Comparison of ENCODE assay signal across 10 mouse cellular contexts in genomic region chr4:137679979-137680550, GRCm38 (mm10). TPM values are rescaled to one million over a fixed set of nuclear protein-coding genes. Genes with fewer than 3 reads are reported as not detected.
A peak's percentile ranks its signal among the peaks of the same experiment; 100 is the strongest.
DNase-seq lines count a peak whose midpoint lies in the region; ATAC-seq and TF ChIP-seq lines count a peak whose summit lies in the region.
"Had no signal": no experiment of that assay in that cellular context is flagged by ENCODE, and none has a peak within 500 bp of the region (broad histone marks: within the 10 kb centered on the region; RNA-seq: fewer than 3 reads in every experiment).

No protein-coding gene starts in this region.

- peaks cover 82% of the 10 kb centered on the region for H3K27me3 ChIP-seq in hindbrain, embryonic 10.5 days (ENCODE audit: insufficient read depth, poor library complexity, severe bottlenecking)
- peaks cover 58% of the 10 kb centered on the region for H3K27me3 ChIP-seq in hindbrain, embryonic 12.5 days
- no peaks in the 10 kb centered on the region for H3K27me3 ChIP-seq in hindbrain, embryonic 16.5 days (replicated peaks; ENCODE audit: control insufficient read depth, insufficient read depth, low read length)
- no peaks in the 10 kb centered on the region for H3K27me3 ChIP-seq in stomach, postnatal 0 days (ENCODE audit: control insufficient read depth, insufficient read depth, low read length)

- H3K4me3 ChIP-seq in hindbrain, embryonic 10.5 days = no peak overlapping the region
- no peak overlapping the region for H3K4me3 ChIP-seq in hindbrain, embryonic 12.5 days
- no peak overlapping the region for H3K4me3 ChIP-seq in hindbrain, embryonic 16.5 days (ENCODE audit: low read length)
- no peak overlapping the region for H3K4me3 ChIP-seq in stomach, postnatal 0 days (ENCODE audit: low read depth, low read length)

- DNase-seq in hindbrain, embryonic 10.5 days (ENCODE audit: low spot score) = no peak
- DNase-seq in right cerebral cortex, postnatal 10 days (ENCODE audit: low spot score in 2 of 2) = peak; percentile 84
- no peak for DNase-seq in right cerebral cortex, adult 2 months (ENCODE audit: low spot score in 2 of 2)
- no peak for DNase-seq in stomach, postnatal 0 days (ENCODE audit: low spot score)
- no peak for DNase-seq in kidney, adult 11 months
- DNase-seq: gastrocnemius, postnatal 25 days; lung, postnatal 36 days had no signal

- H3K4me2 ChIP-seq in hindbrain, embryonic 12.5 days (replicated peaks) = no peak overlapping the region
- H3K4me2 ChIP-seq in hindbrain, embryonic 16.5 days (ENCODE audit: low read length) = no peak overlapping the region
- no peak overlapping the region for H3K4me2 ChIP-seq in stomach, postnatal 0 days (replicated peaks; ENCODE audit: low read depth)

- peak overlapping the region; percentile 72 for H3K27ac ChIP-seq in hindbrain, embryonic 10.5 days
- H3K27ac ChIP-seq in hindbrain, embryonic 12.5 days = no peak overlapping the region; the same call in 1 of the 2 replicates
- H3K27ac ChIP-seq in hindbrain, embryonic 16.5 days (ENCODE audit: low read depth, low read length) = peak overlapping the region; percentile 73
- H3K27ac ChIP-seq in stomach, postnatal 0 days (replicated peaks) = no peak overlapping the region

- no peak for TF ChIP-seq CTCF in stomach, postnatal 0 days (IDR thresholded peaks at IDR 0.05; ENCODE audit: low read depth)

- no peaks in the 10 kb centered on the region for H3K36me3 ChIP-seq in hindbrain, embryonic 10.5 days
- no peaks in the 10 kb centered on the region for H3K36me3 ChIP-seq in hindbrain, embryonic 12.5 days
- H3K36me3 ChIP-seq in hindbrain, embryonic 16.5 days (ENCODE audit: control insufficient read depth, insufficient read depth, low read length) = no peaks in the 10 kb centered on the region
- H3K36me3 ChIP-seq in stomach, postnatal 0 days (ENCODE audit: control insufficient read depth, insufficient read depth, low read length) = no peaks in the 10 kb centered on the region
- H3K36me3 ChIP-seq: G1E had no signal

- 84% methylated on average over 2 of the region's 2 CpGs for WGBS in hindbrain, embryonic 10.5 days
- WGBS in hindbrain, embryonic 12.5 days = 77% methylated on average over 2 of the region's 2 CpGs
- WGBS in hindbrain, embryonic 16.5 days = 68% methylated on average over 2 of the region's 2 CpGs
- WGBS in stomach, postnatal 0 days = 88% methylated on average over 2 of the region's 2 CpGs

- no peak for ATAC-seq in hindbrain, embryonic 12.5 days (ENCODE audit: low FRiP score)
- ATAC-seq in hindbrain, embryonic 16.5 days = peak; percentile 54
- no peak for ATAC-seq in stomach, postnatal 0 days (ENCODE audit: low FRiP score, low TSS enrichment)

- H3K4me1 ChIP-seq in hindbrain, embryonic 10.5 days (replicated peaks) = peaks cover 44% of the 10 kb centered on the region
- peaks cover 28% of the 10 kb centered on the region for H3K4me1 ChIP-seq in hindbrain, embryonic 12.5 days
- peaks cover 34% of the 10 kb centered on the region for H3K4me1 ChIP-seq in hindbrain, embryonic 16.5 days (ENCODE audit: control insufficient read depth, insufficient read depth, low read depth, low read length)
- H3K4me1 ChIP-seq in stomach, postnatal 0 days (replicated peaks; ENCODE audit: control insufficient read depth, insufficient read depth) = no peaks in the 10 kb centered on the region

- no peak for TF ChIP-seq EP300 in stomach, postnatal 0 days (optimal IDR thresholded peaks at IDR 0.05)

- no peak overlapping the region for H3K9ac ChIP-seq in hindbrain, embryonic 12.5 days
- no peak overlapping the region for H3K9ac ChIP-seq in hindbrain, embryonic 16.5 days (ENCODE audit: low read depth, low read length)
- H3K9ac ChIP-seq in stomach, postnatal 0 days (ENCODE audit: low read length) = no peak overlapping the region

- H3K9me3 ChIP-seq in hindbrain, embryonic 10.5 days = no peaks in the 10 kb centered on the region
- no peaks in the 10 kb centered on the region for H3K9me3 ChIP-seq in hindbrain, embryonic 12.5 days (replicated peaks)
- H3K9me3 ChIP-seq in hindbrain, embryonic 16.5 days (ENCODE audit: control insufficient read depth, low read length) = no peaks in the 10 kb centered on the region
- H3K9me3 ChIP-seq in stomach, postnatal 0 days (ENCODE audit: control insufficient read depth, low read length) = no peaks in the 10 kb centered on the region
- H3K9me3 ChIP-seq: G1E had no signal

RNA-seq across cellular contexts. Expression of gene Rap1gap, which starts 15.5 kb away (rescaled TPM):
- 6.3 and 13.4 TPM in 2 replicates for polyA plus RNA-seq in hindbrain, embryonic 10.5 days (2016; fragmentation: Nextera tagmentation; extraction: Ambion mirVana)
- 17.1 and 19.8 TPM in 2 replicates for polyA plus RNA-seq in hindbrain, embryonic 12.5 days (2016; fragmentation: Nextera tagmentation; extraction: Ambion mirVana)
- polyA plus RNA-seq in hindbrain, embryonic 16.5 days (2015; fragmentation: Nextera tagmentation; extraction: Ambion mirVana) = 119 and 120 TPM in 2 replicates
- 70.1 and 73.0 TPM in 2 replicates for polyA plus RNA-seq in stomach, postnatal 0 days (2015; fragmentation: Nextera tagmentation; extraction: Ambion mirVana)
- polyA plus RNA-seq: G1E had no signal

Comparison
In these comparisons a context has a peak if more than half of its experiments do, and no peak if none do; other contexts are left out.
1. DNase-seq: peak in right cerebral cortex, postnatal 10 days (2 of 2); none in hindbrain, embryonic 10.5 days (single experiment), right cerebral cortex, adult 2 months (0 of 2), stomach, postnatal 0 days (single experiment) and kidney, adult 11 months (single experiment).
2. H3K27ac ChIP-seq: peak in hindbrain, embryonic 10.5 days (single experiment) and hindbrain, embryonic 16.5 days (single experiment); none in hindbrain, embryonic 12.5 days (single experiment) and stomach, postnatal 0 days (single experiment).